Mouse (Mus musculus) MEL-GATA-1-ER (cell line): ENCODE measurements around the gene St6galnac6.
A peak's percentile ranks its signal among the peaks of the same experiment; 100 is the strongest.

Experiments used
- DNase-seq: peaks from one replicate; pipeline ENCODE4 v3.0.0-alpha.2; 2012; ENCODE audit warnings: low read depth; ENCODE audit errors: extremely low read depth

St6galnac6 gene

GRCm38 (mm10) chr2:32617109-32617508 is 17.6 kb downstream of the St6galnac6 start:
- DNase-seq = no peak

- no peak for DNase-seq
These were observed 18.1 kb downstream of the St6galnac6 start for GRCm38 (mm10) chr2:32617601-32618000.

DNA sequence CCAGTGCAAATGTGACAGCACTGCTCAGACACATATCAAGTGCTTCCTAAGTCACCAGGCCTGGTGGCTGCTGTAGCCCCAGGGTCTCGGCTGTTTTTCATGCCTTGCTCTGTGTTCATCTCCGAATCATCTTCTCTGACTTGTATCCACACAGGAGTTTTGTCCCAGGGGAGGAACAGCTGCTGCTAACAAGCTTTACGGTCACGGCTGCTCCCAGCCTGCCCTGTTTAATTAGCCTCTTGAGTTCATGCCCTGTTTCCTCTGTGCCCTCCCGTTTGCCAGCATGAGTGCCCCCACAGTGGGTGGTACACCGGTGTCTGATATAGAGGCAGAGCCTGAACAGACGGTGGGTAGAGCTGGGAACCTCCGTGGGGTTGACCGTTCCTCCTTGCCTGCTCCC is 18.5 kb downstream of the St6galnac6 start:
- DNase-seq = no peak

GRCm38 (mm10) chr2:32620682-32621516 is 21.4 kb downstream of the St6galnac6 start:
- DNase-seq = peak; percentile 67

- DNase-seq = no peak
These were observed 22.0 kb downstream of the St6galnac6 start, which contains the start of gene Ak1 for GRCm38 (mm10) chr2:32621517-32621859. Ak1 (plus strand) TSS chr2:32621758.

DNA sequence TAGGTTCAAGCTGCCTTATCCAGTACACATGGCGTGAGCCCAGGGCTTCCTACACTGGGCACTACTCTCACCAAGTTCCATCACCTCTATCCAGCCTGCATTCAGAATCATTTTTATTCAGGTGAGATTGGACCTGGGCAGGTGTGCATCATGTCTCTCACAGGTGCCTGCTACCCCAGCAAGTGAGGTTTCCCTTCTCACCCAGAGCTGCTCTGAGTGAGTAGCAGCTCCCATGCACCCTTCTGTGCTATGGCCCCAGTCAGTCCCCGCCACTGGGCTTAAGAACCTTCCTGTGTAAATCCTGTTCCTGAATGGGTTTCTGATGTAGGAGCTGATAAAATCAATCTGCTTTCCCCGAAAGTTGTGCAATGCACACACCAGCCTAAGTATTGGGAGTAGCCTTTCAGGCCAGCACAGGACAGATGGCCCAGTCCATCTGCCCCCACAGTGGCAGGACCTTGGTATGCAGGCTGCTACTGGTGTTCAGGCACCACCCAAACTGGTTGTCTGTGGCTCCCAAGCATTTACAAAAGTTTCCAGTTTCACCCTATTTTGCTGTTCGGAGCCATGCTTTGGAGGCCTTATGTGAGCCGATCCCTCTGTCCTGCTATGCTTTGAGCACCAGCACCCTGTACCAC is 24.7 kb downstream of the St6galnac6 start:
- DNase-seq = no peak

DNA sequence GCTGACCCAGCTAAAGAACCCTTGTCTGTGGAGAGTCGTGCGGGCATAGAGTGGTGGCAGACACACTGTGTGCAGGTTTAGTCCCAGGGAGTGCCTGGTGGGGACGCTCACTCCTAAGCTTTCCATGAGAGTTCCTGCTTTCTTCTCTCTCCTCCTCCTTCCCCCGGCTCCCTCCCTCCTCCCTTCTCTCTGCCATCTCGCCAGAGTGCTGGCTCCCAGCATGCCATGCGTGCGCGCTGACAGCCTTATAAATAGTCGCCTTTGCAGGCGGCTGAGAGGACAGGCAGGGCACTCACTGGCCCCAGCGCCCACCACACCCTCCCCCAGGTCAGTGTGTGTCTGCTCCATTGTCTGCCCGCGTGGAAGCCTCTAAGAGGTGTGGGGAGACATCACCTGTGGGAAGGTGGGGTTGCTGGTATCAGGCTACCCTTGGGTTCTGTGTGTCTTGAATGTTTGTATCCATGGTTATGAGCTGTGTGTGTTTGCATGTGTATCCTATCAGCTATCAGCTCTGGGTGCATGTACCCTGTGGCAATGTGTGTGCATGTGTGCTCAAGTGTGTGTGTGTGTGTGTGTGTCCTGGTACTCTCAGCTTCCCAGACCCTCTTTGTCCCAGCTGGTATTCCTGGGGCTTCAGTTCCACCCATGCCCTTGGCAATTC is 25.8 kb downstream of the St6galnac6 start:
- no peak for DNase-seq

DNA sequence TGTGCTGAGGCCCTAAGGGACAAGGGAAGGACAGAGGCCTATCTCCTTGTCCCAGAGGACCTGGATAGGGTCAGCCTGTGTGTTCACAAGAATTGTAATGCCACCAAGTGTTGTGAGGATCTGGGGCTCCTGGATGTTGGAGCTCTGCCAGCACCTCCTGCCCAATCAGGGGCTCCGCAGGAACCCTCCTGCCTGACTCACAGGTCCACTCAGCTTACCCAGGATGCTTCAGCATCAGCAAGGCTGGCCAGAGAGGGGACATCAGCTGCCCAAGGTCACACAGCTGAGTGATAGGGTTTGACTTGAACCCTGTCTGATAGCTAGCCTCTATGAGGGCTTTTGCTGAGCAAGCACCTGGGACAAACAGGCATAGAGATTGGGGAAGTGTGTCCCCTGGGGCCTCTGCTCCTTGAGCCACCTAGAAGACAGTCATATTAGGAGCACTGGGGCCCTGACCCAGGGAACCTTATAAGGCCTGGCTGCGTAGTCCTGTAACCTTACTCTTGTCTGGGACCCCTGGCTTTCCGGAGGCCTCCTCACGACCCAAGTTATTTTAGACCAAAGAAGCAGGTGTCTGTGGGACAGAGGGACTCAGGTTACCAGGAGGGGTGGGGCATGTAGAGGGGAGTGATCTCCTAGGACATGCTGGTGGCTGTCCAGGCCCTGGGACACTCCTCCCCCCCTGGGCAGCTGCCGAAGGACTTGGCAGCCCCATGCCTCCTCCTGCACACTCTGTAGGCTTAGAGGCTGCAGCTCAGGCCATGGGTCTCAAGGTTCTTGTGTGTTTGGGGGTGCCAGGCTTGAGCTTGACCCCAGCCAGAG is 26.6 kb downstream of the St6galnac6 start:
- DNase-seq = no peak

DNA sequence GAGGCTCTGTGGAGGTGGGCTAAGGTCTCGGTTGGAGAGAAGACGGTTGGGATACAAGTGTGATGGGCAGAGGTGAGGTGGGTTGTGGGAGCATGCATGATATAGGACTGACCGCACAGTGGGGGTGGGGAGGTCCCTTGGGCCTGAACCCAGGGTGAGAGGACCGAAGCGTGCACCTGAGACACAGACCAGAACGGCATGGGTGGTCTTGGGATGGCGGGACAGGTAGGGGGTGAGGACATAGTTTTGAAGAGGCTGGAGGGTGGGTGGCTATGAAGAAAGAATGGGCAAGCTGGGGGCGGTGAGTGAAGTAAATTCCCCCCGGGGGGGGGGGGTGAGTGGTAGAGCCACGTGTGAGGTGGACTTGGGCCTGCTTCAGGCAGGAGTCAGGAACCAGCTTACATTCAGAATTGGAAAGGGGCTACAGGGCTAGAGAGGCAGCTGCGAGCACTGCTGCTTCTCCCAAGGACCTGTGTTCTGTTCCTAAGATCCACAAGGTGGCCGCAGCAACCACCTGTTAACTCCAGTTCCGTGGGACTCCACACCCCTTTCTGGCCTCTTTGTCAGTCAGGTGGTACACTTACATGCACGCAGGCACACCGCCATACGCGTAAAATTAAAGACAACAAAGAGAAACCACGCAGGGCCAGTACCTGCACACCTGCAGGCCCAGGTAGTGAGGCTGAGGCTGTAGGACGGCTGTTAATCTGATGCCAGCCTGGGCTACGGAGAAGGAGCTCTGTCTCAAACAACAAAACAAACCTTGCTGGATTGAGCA is 27.9 kb downstream of the St6galnac6 start:
- DNase-seq = no peak

DNA sequence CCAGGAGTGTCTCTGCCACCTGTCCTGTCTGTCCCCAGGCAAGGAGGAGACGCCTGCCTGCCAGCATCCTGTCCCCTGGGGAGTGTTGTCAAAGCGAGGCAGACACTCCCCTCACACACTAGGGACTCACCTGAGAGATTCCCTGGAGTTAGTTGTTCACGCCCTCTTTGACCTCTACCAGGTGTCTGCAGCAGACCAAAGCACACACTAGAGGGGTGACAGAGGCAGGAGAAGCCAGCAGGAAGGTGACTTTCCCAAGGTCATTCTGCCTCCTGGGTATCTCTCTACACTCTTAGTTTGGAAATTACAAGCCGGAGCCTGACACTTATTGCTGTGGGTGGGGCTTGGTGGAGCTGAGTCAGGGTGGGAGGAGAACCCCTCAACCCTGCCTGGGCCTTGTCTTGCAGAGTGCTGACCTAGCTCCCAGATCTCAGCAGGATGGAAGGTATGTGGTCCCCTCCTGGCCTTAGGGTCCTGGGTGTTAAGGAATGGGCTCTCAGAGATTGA is 28.6 kb downstream of the St6galnac6 start:
- DNase-seq = no peak

DNA sequence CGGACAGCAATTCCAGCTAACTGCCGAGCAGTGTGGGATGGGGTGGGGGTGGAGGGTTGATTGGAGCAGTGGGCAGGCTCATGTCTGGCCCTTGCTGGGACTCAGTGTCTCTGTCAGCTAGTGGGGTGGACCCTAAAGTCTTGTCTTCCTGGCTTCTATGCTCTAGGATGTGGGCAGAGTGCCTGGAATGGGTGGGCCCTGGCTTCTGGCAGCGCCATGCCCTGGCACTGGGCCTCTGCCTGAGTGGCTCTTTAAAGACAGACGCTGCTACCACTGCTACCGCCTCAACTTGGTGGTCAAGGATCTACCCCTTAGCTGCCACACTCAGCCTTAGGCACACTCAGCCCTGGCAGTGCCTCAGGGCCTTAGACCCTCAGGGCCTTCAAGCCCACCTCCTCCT is 29.2 kb downstream of the St6galnac6 start:
- no peak for DNase-seq

GRCm38 (mm10) chr2:32629276-32629976 is 29.9 kb downstream of the St6galnac6 start:
- no peak for DNase-seq

DNA sequence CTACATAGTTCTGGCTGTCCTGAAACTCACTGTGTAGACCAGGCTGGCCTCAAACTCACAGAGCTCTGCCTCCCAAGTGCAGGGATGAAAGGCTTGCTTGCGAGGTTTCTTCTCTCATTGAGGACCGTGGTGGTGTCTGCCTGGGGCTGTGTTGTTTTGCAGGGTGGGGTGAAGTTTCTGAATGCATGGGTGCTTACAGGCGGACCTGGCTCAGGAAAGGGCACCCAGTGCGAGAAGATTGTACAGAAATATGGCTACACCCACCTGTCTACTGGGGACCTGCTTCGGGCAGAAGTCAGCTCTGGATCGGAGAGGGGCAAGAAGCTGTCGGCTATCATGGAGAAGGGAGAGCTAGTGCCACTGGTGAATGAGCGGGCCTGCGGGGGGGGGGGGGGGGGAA is 30.5 kb downstream of the St6galnac6 start:
- DNase-seq = no peak

GRCm38 (mm10) chr2:32631046-32631445 is 31.5 kb downstream of the St6galnac6 start:
- no peak for DNase-seq

GRCm38 (mm10) chr2:32631737-32632394 is 32.4 kb downstream of the St6galnac6 start:
- DNase-seq = no peak

- DNase-seq = no peak
These were observed 34.2 kb downstream of the St6galnac6 start for GRCm38 (mm10) chr2:32633660-32634059.

GRCm38 (mm10) chr2:32634277-32635105 is 35.0 kb downstream of the St6galnac6 start:
- no peak for DNase-seq

- no peak for DNase-seq
These were observed 37.1 kb downstream of the St6galnac6 start for GRCm38 (mm10) chr2:32636617-32637016.
